Mouse (Mus musculus): Measurements from ENCODE around the gene Etnk1. TPM values are rescaled to one million over a fixed set of nuclear protein-coding genes. Genes with fewer than 3 reads are reported as not detected.

Gene Etnk1
- polyA plus RNA-seq, 1 experiment from 2014 or later, result 32.1 TPM

DNA sequence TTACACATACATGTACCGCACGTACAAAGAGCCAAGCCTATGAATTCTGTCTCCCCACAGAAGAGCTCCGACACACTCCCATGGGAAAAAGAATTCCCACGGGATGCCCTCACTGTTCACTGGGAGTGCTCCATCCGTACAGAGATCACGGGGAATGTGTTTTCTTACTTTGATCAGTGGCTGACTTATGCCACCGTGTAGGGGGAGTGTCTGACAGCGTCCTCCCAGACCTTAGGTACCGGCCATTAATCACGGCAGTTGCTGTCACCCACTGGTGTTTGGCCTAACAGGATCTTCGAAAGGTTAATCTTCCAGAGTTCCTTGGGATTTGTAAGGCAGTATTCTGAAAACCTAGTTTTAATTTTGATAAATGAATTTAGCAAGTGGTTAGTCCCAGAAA is 57.0 kb downstream of the Etnk1 start:
- no peaks in the 10 kb centered on the region for H3K36me3 ChIP-seq (ENCODE audit: control insufficient read depth, insufficient read depth, low read length)
- no peak overlapping the region for H3K9ac ChIP-seq (ENCODE audit: low read length)
- H3K4me1 ChIP-seq (replicated peaks; ENCODE audit: control insufficient read depth, insufficient read depth, low read length), result no peaks in the 10 kb centered on the region
- no peak overlapping the region for H3K27ac ChIP-seq (ENCODE audit: low read depth, low read length)
- DNase-seq (ENCODE audit: low spot score) (no peak), ATAC-seq (replicated peaks; ENCODE audit: low FRiP score) (no peak)
- H3K4me3 ChIP-seq (ENCODE audit: low read depth, low read length), result no peak overlapping the region
- H3K4me2 ChIP-seq (ENCODE audit: low read depth, low read length, severe bottlenecking), result no peak overlapping the region
- WGBS, result 89% methylated on average over 11 of the region's 11 CpGs
- no peaks in the 10 kb centered on the region for H3K27me3 ChIP-seq (ENCODE audit: control insufficient read depth, insufficient read depth, low read length)
- H3K9me3 ChIP-seq (ENCODE audit: control insufficient read depth, low read length), result no peaks in the 10 kb centered on the region

DNA sequence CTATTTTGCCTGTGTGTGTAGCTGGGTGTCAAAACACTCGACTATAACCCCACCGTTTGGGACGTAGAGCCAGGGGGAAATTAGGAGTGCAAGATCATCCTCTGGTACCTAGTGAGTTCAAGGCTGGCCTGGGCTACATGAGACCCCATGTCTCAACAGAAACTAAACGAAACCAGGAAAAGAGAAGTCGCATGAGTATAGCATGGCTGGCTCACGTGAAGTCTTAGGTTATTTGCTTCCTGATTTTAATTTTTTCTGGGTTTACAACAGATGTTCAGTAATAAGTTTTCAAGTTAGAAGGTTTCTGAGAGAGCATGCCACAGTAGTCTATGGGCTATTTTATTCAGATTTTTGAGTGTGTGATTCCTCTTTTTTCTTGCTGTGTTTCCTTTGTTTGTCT is 57.9 kb downstream of the Etnk1 start:
- H3K9me3 ChIP-seq (ENCODE audit: control insufficient read depth, low read length), result no peaks in the 10 kb centered on the region
- WGBS, result 84% methylated on average over 6 of the region's 6 CpGs
- no peaks in the 10 kb centered on the region for H3K4me1 ChIP-seq (replicated peaks; ENCODE audit: control insufficient read depth, insufficient read depth, low read length)
- no peak overlapping the region for H3K4me3 ChIP-seq (ENCODE audit: low read depth, low read length)
- no peak overlapping the region for H3K9ac ChIP-seq (ENCODE audit: low read length)
- DNase-seq (ENCODE audit: low spot score), result no peak
- H3K4me2 ChIP-seq (ENCODE audit: low read depth, low read length, severe bottlenecking), result no peak overlapping the region
- no peaks in the 10 kb centered on the region for H3K36me3 ChIP-seq (ENCODE audit: control insufficient read depth, insufficient read depth, low read length)
- no peak for ATAC-seq (replicated peaks; ENCODE audit: low FRiP score)
- H3K27ac ChIP-seq (ENCODE audit: low read depth, low read length), result no peak overlapping the region
- H3K27me3 ChIP-seq (ENCODE audit: control insufficient read depth, insufficient read depth, low read length), result no peaks in the 10 kb centered on the region

DNA sequence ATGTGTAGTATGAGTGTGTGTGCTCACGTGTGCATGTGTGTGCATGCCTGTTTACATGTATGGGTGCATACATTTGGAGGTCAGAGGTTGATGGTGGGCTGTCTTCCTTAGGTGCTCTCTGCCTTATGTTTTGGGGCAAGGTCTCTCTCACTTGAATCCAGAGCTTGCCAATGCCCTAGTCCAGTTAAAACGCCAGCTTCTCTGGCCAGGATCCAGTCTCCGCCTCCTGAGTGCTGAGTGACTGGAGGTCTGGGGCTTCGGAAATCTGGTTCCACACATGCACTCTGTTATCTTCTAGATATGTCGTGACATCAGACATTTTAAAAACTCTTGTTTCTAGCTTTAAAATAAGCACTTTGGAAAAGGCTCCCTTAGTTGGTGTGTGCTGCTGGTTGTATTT is 61.7 kb downstream of the Etnk1 start:
- H3K4me3 ChIP-seq (ENCODE audit: low read depth, low read length), result no peak overlapping the region
- no peak for ATAC-seq (replicated peaks; ENCODE audit: low FRiP score)
- no peak overlapping the region for H3K27ac ChIP-seq (ENCODE audit: low read depth, low read length)
- WGBS, result 87% methylated on average over 5 of the region's 5 CpGs
- H3K36me3 ChIP-seq (ENCODE audit: control insufficient read depth, insufficient read depth, low read length), result no peaks in the 10 kb centered on the region
- H3K9ac ChIP-seq (ENCODE audit: low read length), result no peak overlapping the region
- no peak overlapping the region for H3K4me2 ChIP-seq (ENCODE audit: low read depth, low read length, severe bottlenecking)
- H3K27me3 ChIP-seq (ENCODE audit: control insufficient read depth, insufficient read depth, low read length), result no peaks in the 10 kb centered on the region
- no peaks in the 10 kb centered on the region for H3K9me3 ChIP-seq (ENCODE audit: control insufficient read depth, low read length)
- H3K4me1 ChIP-seq (replicated peaks; ENCODE audit: control insufficient read depth, insufficient read depth, low read length), result no peaks in the 10 kb centered on the region
- DNase-seq (ENCODE audit: low spot score), result no peak

DNA sequence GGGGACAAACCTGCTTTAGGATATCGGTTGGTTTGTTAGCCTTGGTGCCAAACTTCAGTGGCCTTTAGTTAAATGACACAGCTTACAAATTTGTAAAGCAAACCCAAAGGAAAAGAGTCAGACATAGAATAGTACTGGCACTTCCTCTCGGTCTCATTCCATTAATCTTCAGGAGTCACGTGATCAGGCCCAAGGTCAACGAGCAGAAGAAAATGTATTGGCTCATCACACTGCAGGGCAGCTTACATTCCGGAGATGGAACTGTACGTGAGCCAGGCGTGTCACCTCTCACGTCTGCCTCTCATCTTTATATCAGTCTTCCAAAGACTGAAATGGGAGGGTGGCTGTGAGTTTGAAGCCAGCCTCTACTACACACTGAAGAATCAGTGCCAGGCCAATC is 62.9 kb downstream of the Etnk1 start:
- Histone ChIP-seq H3K4me3 (ENCODE audit: low read depth, low read length) (no peak overlapping the region), H3K36me3 (ENCODE audit: control insufficient read depth, insufficient read depth, low read length) (no peaks in the 10 kb centered on the region), H3K27ac (ENCODE audit: low read depth, low read length) (no peak overlapping the region), H3K4me1 (replicated peaks; ENCODE audit: control insufficient read depth, insufficient read depth, low read length) (no peaks in the 10 kb centered on the region), H3K9me3 (ENCODE audit: control insufficient read depth, low read length) (no peaks in the 10 kb centered on the region), H3K27me3 (ENCODE audit: control insufficient read depth, insufficient read depth, low read length) (no peaks in the 10 kb centered on the region), H3K4me2 (ENCODE audit: low read depth, low read length, severe bottlenecking) (no peak overlapping the region), H3K9ac (ENCODE audit: low read length) (no peak overlapping the region)
- 86% methylated on average over 8 of the region's 8 CpGs for WGBS
- no peak for ATAC-seq (replicated peaks; ENCODE audit: low FRiP score)
- DNase-seq (ENCODE audit: low spot score), result no peak

DNA sequence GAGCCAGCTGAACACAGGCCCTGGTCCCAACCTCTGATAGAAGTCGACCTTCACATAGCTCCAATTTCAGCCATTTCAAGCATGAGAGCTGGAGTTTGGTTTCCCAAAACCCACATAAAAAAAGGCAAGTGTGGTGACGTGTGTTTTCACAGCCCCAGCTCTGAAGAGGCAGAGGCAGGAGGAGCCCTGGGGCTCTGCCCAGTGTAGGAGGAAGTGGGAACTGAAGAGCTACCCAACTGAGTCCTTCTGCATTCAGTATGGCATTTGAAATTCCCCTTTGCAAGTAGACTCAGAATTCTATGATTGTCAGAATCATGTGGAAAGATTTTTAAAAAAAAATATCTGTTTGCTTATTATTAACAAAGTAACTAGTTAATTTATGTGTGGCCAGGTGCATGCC is 63.9 kb downstream of the Etnk1 start:
- WGBS, result 81% methylated on average over 2 of the region's 2 CpGs
- Histone ChIP-seq H3K36me3 (ENCODE audit: control insufficient read depth, insufficient read depth, low read length) (no peaks in the 10 kb centered on the region), H3K27ac (ENCODE audit: low read depth, low read length) (no peak overlapping the region), H3K9ac (ENCODE audit: low read length) (no peak overlapping the region), H3K4me3 (ENCODE audit: low read depth, low read length) (no peak overlapping the region), H3K4me2 (ENCODE audit: low read depth, low read length, severe bottlenecking) (no peak overlapping the region), H3K4me1 (replicated peaks; ENCODE audit: control insufficient read depth, insufficient read depth, low read length) (no peaks in the 10 kb centered on the region), H3K27me3 (ENCODE audit: control insufficient read depth, insufficient read depth, low read length) (no peaks in the 10 kb centered on the region), H3K9me3 (ENCODE audit: control insufficient read depth, low read length) (no peaks in the 10 kb centered on the region)
- DNase-seq (ENCODE audit: low spot score) (no peak), ATAC-seq (replicated peaks; ENCODE audit: low FRiP score) (no peak)

DNA sequence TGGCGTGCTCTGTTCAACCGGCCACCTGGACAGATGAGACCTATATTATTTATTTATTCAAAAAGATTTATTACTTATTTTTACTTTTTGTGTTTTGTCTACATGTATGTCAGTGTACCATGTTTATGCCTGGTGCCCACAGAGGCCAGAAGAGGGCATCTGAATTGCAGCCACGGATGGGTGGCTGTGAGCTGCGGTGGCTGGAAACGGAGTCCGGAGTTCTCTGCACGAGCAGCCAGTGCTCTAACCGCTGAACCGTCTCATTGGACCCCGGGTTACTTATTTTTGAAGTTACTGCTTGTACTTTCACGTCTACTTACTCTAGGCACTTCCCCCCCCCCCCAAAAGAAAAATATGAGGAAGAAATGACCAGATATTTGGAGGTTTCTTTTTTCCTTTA is 65.7 kb downstream of the Etnk1 start:
- H3K9ac ChIP-seq (ENCODE audit: low read length), result no peak overlapping the region
- no peaks in the 10 kb centered on the region for H3K27me3 ChIP-seq (ENCODE audit: control insufficient read depth, insufficient read depth, low read length)
- DNase-seq (ENCODE audit: low spot score) (no peak), ATAC-seq (replicated peaks; ENCODE audit: low FRiP score) (no peak)
- no peak overlapping the region for H3K4me2 ChIP-seq (ENCODE audit: low read depth, low read length, severe bottlenecking)
- H3K4me3 ChIP-seq (ENCODE audit: low read depth, low read length), result no peak overlapping the region
- no peaks in the 10 kb centered on the region for H3K4me1 ChIP-seq (replicated peaks; ENCODE audit: control insufficient read depth, insufficient read depth, low read length)
- no peaks in the 10 kb centered on the region for H3K36me3 ChIP-seq (ENCODE audit: control insufficient read depth, insufficient read depth, low read length)
- WGBS, result 88% methylated on average over 11 of the region's 11 CpGs
- H3K27ac ChIP-seq (ENCODE audit: low read depth, low read length), result no peak overlapping the region
- H3K9me3 ChIP-seq (ENCODE audit: control insufficient read depth, low read length), result no peaks in the 10 kb centered on the region

DNA sequence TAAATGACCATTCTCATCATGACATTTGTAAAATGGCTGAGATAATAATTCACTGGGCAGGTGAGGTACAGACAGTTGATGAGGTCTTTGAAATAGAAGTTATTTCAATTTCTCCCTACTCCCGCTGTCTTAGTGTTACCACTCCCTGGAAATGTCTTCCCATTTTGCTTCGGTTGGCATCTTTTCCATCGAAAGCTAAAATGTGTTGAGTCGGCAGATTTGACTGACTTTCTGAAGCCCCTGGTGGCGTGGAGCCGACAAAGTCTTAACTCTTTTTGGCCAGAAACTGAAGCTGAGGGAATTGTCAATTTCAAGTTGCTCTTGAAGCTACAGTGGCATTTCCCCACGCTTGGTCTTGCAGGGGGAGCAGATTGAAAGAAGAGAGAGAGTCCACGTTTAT is 67.8 kb downstream of the Etnk1 start:
- Histone ChIP-seq H3K9ac (ENCODE audit: low read length) (no peak overlapping the region), H3K36me3 (ENCODE audit: control insufficient read depth, insufficient read depth, low read length) (no peaks in the 10 kb centered on the region), H3K4me3 (ENCODE audit: low read depth, low read length) (no peak overlapping the region), H3K27ac (ENCODE audit: low read depth, low read length) (no peak overlapping the region), H3K9me3 (ENCODE audit: control insufficient read depth, low read length) (no peaks in the 10 kb centered on the region), H3K4me2 (ENCODE audit: low read depth, low read length, severe bottlenecking) (no peak overlapping the region), H3K27me3 (ENCODE audit: control insufficient read depth, insufficient read depth, low read length) (no peaks in the 10 kb centered on the region), H3K4me1 (replicated peaks; ENCODE audit: control insufficient read depth, insufficient read depth, low read length) (no peaks in the 10 kb centered on the region)
- WGBS, result 88% methylated on average over 8 of the region's 8 CpGs
- no peak for ATAC-seq (replicated peaks; ENCODE audit: low FRiP score)
- no peak for DNase-seq (ENCODE audit: low spot score)

DNA sequence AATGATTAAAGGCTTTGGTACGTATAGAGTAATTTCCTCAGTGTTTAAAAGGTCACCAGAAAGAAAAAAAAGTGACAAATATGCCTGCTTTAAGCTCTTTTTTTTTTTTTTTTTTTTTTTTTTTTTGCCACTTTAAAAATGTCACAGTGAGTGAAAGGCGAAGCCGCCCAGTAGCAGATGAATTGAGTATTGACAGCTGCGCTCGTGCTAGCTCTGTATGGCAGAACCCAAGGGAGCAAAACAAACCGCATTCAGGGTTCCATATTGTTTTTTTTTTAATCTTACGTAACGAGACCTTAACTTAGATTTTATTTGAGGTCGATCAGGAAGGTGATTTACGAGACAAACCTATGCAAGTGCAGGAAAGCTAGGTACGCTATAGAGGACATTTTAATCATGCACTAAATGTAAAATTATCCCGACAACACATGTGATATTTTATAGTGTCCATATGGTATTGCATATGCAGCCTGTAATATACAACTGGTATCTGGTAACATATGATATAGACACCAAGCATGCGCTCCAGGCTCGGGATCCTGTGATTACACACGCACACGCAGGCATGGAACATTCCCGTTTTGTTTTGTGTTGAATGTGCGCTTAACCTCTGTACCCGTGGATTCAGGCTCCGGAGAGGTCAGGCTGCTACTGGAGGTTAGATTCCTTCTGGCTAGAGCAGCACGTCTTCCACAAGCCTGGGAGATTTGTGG is 72.5 kb downstream of the Etnk1 start:
- ATAC-seq (replicated peaks; ENCODE audit: low FRiP score) (no peak), DNase-seq (ENCODE audit: low spot score) (no peak)
- no peaks in the 10 kb centered on the region for H3K36me3 ChIP-seq (ENCODE audit: control insufficient read depth, insufficient read depth, low read length)
- WGBS, result 76% methylated on average over 21 of the region's 21 CpGs
- H3K4me2 ChIP-seq (ENCODE audit: low read depth, low read length, severe bottlenecking), result no peak overlapping the region
- no peak overlapping the region for H3K9ac ChIP-seq (ENCODE audit: low read length)
- no peak overlapping the region for H3K27ac ChIP-seq (ENCODE audit: low read depth, low read length)
- no peaks in the 10 kb centered on the region for H3K4me1 ChIP-seq (replicated peaks; ENCODE audit: control insufficient read depth, insufficient read depth, low read length)
- no peaks in the 10 kb centered on the region for H3K9me3 ChIP-seq (ENCODE audit: control insufficient read depth, low read length)
- no peaks in the 10 kb centered on the region for H3K27me3 ChIP-seq (ENCODE audit: control insufficient read depth, insufficient read depth, low read length)
- no peak overlapping the region for H3K4me3 ChIP-seq (ENCODE audit: low read depth, low read length)

DNA sequence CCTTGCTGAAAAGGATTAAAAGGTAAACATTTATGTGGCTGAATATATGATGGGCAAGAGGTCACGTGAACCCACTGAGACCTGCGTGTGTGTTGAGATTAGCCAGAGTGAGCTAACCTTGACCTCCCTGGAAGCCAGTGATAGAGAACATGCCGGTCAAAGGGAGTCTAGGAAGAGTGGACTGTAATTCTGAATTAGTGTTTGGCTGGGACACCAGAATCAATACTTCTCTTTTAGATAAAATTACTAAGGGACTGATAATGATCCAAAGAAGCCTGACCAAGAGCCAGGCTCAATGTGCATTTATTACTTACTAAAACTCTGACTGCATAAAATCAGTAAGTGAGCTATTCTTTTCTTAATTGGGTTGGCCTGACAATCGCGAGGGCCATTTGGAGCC is 76.2 kb downstream of the Etnk1 start:
- Histone ChIP-seq H3K4me2 (ENCODE audit: low read depth, low read length, severe bottlenecking) (no peak overlapping the region), H3K27me3 (ENCODE audit: control insufficient read depth, insufficient read depth, low read length) (no peaks in the 10 kb centered on the region), H3K4me3 (ENCODE audit: low read depth, low read length) (no peak overlapping the region), H3K36me3 (ENCODE audit: control insufficient read depth, insufficient read depth, low read length) (no peaks in the 10 kb centered on the region), H3K4me1 (replicated peaks; ENCODE audit: control insufficient read depth, insufficient read depth, low read length) (no peaks in the 10 kb centered on the region), H3K9ac (ENCODE audit: low read length) (no peak overlapping the region), H3K27ac (ENCODE audit: low read depth, low read length) (no peak overlapping the region), H3K9me3 (ENCODE audit: control insufficient read depth, low read length) (no peaks in the 10 kb centered on the region)
- WGBS, result 88% methylated on average over 5 of the region's 5 CpGs
- DNase-seq (ENCODE audit: low spot score) (no peak), ATAC-seq (replicated peaks; ENCODE audit: low FRiP score) (no peak)

All from forebrain, embryonic 11.5 days (tissue).